Mouse (Mus musculus) heart, adult 2 months (tissue): ENCODE data around the gene Fezf1.

Source experiments
- CTCF ChIP-seq: fragments of 200-600 bp; IDR thresholded peaks from 2 replicates; pipeline ENCODE4 v1.8.1; 2022; ENCODE audit warnings: antibody characterized with exemption, mild to moderate bottlenecking, moderate library complexity
- EP300 ChIP-seq: fragments of 200-500 bp; IDR thresholded peaks from 2 replicates; pipeline ENCODE4 v1.6.1; 2011; ENCODE audit warnings: low read depth, low read length, control low read depth; ENCODE audit not compliant: insufficient read depth
- POLR2A ChIP-seq: fragments of 200-500 bp; IDR thresholded peaks from 2 replicates; pipeline ENCODE4 v1.6.1; 2011; ENCODE audit warnings: mild to moderate bottlenecking, low read depth, low read length, control low read depth; ENCODE audit not compliant: insufficient read depth

DNA sequence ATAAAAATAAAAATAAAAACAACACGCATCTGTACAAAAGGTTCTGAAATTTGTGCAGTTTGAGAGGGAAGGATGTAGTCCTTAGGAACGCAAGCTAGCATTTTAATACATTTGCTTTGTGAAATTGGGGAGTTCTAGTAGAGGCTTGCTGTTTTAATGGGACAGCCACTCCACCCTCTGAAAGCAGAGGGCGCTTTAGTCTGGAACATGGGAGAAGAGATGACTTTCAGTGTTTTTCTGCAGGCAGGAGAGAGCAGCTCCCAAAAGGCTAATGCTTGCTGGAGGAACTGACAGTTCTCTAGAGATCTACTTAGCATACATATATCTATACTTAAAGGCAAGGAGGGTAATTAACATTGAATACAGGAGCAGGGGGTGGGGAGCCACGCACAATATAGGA lies 40.4 kb downstream of the Fezf1 start:
- TF ChIP-seq CTCF (no peak), POLR2A (no peak), EP300 (no peak)
